Mouse (Mus musculus): ENCODE measurements at regions not wholly inside any gene's neighbourhood (a gene's known extent, or its start where the extent isn't known, plus 50 kb on each side); places are given as distances from the start of the nearest gene placed in this dataset.

DNA sequence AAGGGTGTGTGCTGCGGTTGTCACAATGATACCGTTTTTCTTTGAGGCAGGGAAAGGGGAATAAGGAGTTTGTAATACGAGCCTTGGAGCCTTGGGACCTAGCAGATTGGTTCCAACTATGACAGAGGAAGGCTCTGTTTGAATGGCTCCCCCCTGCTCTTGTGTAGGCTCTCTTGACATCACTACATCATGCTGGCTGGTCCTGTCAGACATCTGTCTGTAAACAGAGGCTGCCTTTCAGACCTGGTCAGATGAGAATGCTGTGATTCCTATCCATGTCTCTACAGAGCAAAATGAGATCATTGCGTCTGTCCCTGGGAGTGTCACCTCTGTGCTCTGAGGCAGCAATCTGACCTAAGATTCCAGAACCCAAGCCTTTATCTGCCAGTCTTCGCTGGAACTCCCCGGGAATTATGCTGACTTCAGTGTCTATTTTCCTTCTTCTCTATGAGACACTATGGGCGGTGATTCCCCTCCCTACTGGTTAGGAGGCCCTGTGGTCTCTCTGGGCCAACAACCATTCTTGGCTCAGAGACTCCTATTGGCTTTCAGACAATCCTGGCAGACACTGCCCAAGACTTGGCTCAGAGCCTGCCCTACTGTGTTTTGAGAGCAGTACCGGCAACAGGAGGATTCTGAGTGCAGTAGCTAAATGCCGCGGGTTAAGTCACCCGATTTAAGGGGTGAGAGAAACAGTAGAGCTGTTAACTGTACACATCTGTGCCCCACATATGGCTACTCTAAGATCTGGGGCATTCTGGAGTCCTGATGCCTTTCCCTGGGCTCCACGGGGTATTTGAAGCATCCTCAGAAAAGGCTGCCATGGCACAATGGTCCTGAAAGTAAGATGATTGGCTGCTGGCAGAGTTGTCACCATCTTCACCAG lies 94.8 kb upstream of the Nckap5 start:
- DNase-seq (ENCODE audit: extremely low read depth, insufficient read length, low spot score), result peak; percentile 28

DNA sequence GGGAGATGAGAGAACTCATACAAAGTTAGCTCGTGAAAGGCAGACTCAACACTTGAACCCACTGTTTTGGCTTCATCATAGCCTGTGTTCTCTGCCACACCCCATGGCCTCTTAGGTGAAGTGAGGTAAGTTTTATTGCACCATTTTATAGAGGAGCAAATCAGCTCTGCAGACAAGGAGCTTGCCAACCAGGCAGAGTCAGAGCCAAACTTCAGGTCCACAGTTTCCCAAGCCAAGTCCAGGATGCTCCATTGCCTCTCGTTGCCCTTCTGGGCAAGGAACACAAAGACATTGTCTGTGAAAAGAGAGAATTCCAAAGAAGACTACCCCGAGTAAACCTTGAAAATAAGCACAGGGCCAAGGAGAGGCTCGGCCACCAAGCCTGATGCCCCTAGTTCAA lies 93.4 kb upstream of the Nckap5 start:
- DNase-seq (ENCODE audit: extremely low read depth, insufficient read length, low spot score), result no peak

DNA sequence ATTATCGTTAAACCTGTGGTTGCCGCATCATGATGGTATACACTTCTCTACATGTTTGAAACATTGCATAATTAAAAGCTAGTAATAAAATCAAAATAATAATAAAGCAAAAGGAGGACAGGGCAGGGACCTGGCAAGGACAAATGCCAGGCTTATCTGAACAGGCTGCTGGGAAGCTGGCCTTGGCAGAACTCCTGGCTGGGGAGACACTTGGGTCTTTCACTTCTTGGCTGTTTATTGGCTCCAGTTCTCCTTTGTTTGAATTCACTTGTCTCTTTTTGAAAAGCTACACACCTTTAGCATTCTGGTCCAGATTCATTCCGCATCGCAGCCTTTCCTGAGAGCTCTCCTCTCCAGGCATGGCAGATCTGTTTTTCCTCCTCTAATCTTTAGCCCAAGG lies 91.6 kb upstream of the Nckap5 start:
- DNase-seq (ENCODE audit: extremely low read depth, insufficient read length, low spot score), result no peak

DNA sequence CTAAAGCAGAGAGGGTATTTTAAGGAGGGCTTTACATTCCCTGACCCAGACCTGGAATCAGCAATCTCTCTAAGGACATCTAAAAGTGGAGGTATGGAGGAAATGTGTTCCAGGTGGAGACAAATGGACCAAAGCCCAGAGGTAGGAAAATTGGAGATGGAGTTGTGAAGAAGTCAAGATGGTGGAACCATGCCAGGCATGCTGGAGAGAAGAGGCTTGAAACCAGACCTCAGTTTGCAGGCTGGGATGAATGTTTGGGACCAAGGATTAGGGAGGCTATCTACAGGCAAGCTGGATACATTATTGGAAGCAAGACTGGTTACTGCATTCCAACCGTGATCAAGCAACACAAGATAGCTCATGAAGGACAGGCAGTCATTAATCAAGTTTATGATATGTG lies 88.3 kb upstream of the Nckap5 start:
- DNase-seq (ENCODE audit: extremely low read depth, insufficient read length, low spot score), result no peak

DNA sequence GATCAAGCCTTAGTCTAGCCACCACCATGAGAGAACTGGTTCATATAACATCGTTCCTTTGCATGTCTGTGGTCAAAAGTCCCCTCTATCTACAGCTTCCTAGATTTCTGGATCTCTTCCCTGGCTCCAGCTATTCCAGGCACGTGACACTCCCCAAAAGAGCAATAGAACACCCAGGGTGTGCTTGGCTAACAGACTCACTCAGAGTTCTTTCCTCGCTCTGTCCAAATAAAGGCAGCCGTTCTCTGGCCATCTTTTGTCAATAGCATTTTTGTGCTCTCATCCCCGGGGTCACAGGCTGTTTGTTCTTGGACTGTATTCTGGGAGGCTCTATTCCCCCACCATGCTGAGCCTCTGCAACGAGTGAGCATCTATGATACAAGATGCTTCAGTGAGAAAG lies 87.3 kb upstream of the Nckap5 start:
- DNase-seq (ENCODE audit: extremely low read depth, insufficient read length, low spot score), result no peak

DNA sequence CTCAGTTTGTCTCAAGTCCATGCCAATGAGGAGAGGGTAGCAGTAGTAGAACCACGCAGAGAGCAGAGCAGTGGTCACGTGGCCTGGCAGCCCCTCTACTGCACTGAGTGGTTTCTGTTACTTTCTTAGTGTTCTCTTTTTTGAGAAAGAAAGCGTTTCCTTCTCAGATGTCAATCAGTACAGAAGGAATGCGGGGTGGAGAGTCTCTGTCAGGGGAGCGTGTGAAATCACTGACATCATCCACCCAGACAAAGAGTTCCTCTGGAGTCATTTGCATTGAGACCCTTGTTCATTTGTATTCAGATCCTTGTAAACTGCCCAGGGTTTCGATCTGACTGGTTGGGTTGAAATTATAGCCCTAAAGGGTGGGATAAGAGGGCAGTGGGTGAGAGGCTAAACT lies 85.8 kb upstream of the Nckap5 start:
- no peak for DNase-seq (ENCODE audit: extremely low read depth, insufficient read length, low spot score)

GRCm38 (mm10) chr1:126911277-126912060 lies 80.9 kb upstream of the Nckap5 start:
- DNase-seq (ENCODE audit: extremely low read depth, insufficient read length, low spot score), result no peak

DNA sequence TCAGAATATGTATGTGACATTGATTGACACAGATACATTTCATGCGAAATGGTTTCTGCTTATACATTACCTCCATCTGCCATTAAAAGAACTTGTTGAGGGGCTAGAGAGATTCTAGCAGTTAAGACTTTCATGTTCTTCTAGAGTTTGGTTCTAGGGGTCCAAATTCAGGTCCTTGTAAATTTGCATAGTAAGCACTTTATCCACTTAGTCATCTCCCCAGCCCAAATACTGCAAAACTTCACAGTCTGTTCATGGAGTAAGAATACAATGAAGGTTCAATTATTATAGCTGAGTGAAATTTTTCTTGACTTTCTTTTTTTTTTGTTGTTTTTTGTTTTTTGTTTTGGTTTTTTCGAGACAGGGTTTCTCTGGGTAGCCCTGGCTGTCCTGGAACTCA lies 76.8 kb upstream of the Nckap5 start:
- no peak for DNase-seq (ENCODE audit: extremely low read depth, insufficient read length, low spot score)

DNA sequence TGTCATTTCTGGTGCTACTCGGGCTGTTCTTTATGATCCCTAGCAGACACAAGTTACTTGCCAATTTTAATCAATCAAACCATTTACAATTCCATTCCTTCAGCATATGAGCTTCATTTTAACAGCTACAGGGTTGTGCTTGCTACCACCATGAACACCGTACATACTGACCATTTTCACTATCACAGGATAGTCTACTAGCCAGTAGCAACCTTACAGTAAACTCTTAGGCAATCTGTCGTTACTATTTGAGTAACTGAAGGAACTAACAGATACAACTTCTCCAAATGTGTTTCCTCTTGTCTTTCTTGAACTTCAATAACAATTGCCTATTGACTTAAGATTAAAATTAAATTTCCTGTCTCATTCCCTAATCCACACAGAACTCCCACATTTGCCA lies 67.9 kb upstream of the Nckap5 start:
- no peak for DNase-seq (ENCODE audit: extremely low read depth, insufficient read length, low spot score)

- no peak for DNase-seq (ENCODE audit: extremely low read depth, insufficient read length, low spot score)
Observed at GRCm38 (mm10) chr1:126896895-126897294, 66.3 kb upstream of the Nckap5 start.

- DNase-seq (ENCODE audit: extremely low read depth, insufficient read length, low spot score), result no peak
Observed at GRCm38 (mm10) chr1:126880801-126881200, 50.2 kb upstream of the Nckap5 start.

All from 3134 (cell line).